Mouse (Mus musculus): ENCODE data around the gene Rpl3l.

GRCm38 (mm10) chr17:24744381-24744780 lies 16.8 kb downstream of the Rpl3l start:
- TF ChIP-seq POLR2A (IDR thresholded peaks at IDR 0.05; ENCODE audit: control insufficient read depth, low read depth, low read length) (no peak), CTCF (IDR thresholded peaks at IDR 0.05; ENCODE audit: control insufficient read depth, insufficient read depth, insufficient replicate concordance, low read depth, low read length) (no peak)

Measured in testis, adult 2 months (tissue).